Mouse (Mus musculus) thymus, postnatal 4 days (tissue): ENCODE measurements at regions not wholly inside any gene's neighbourhood (a gene's known extent, or its start where the extent isn't known, plus 50 kb on each side); places are given as distances from the start of the nearest gene placed in this dataset.

Source experiments
- DNase-seq: peaks from one replicate; pipeline ENCODE4 v3.0.0; 2021

- no peak for DNase-seq
Measured at GRCm38 (mm10) chr13:107944831-107945230, 99.4 kb upstream of the Smim15 start.

GRCm38 (mm10) chr13:107942979-107943378, 101.3 kb upstream of the Smim15 start:
- no peak for DNase-seq

- DNase-seq = no peak
Measured at GRCm38 (mm10) chr13:107942297-107942962, 101.8 kb upstream of the Smim15 start.

- DNase-seq = no peak
Measured at GRCm38 (mm10) chr13:107939916-107940646, 104.2 kb upstream of the Smim15 start.

- DNase-seq = no peak
Measured at GRCm38 (mm10) chr13:107935611-107936010, 108.6 kb upstream of the Smim15 start.

- no peak for DNase-seq
Measured at GRCm38 (mm10) chr13:107934691-107935090, 109.6 kb upstream of the Smim15 start.

GRCm38 (mm10) chr13:107933598-107934571, 110.4 kb upstream of the Smim15 start:
- DNase-seq = no peak

GRCm38 (mm10) chr13:107932423-107933032, 111.7 kb upstream of the Smim15 start:
- DNase-seq = no peak

GRCm38 (mm10) chr13:107931216-107931615, 113.0 kb upstream of the Smim15 start:
- no peak for DNase-seq

- DNase-seq = peak; percentile 53
Measured at GRCm38 (mm10) chr13:107927499-107928215, 116.6 kb upstream of the Smim15 start.

GRCm38 (mm10) chr13:107925470-107925869, 118.8 kb upstream of the Smim15 start:
- no peak for DNase-seq

GRCm38 (mm10) chr13:107923129-107924114, 120.8 kb upstream of the Smim15 start:
- DNase-seq = no peak

- no peak for DNase-seq
Measured at GRCm38 (mm10) chr13:107919403-107919802, 124.8 kb upstream of the Smim15 start.

GRCm38 (mm10) chr13:107918478-107918877, 125.8 kb upstream of the Smim15 start:
- DNase-seq = no peak

GRCm38 (mm10) chr13:107918065-107918464, 126.2 kb upstream of the Smim15 start:
- no peak for DNase-seq

- no peak for DNase-seq
Measured at GRCm38 (mm10) chr13:107917564-107917963, 126.7 kb upstream of the Smim15 start.

- no peak for DNase-seq
Measured at GRCm38 (mm10) chr13:107910125-107910524, 134.1 kb upstream of the Smim15 start.

- DNase-seq = no peak
Measured at GRCm38 (mm10) chr13:107909343-107910067, 134.7 kb upstream of the Smim15 start.

GRCm38 (mm10) chr13:107907966-107908365, 136.3 kb upstream of the Smim15 start:
- no peak for DNase-seq

- DNase-seq = no peak
Measured at GRCm38 (mm10) chr13:107904851-107905250, 139.4 kb upstream of the Smim15 start.
